Mouse (Mus musculus) myocyte (in vitro differentiated cells): ENCODE results near the gene Hilpda. TPM values are rescaled to one million over a fixed set of nuclear protein-coding genes. Genes with fewer than 3 reads are reported as not detected.

ENCODE experiments used
- H3K27me3 ChIP-seq: one replicate; pipeline ENCODE4 v1.6.1; 2011; ENCODE audit not compliant: control insufficient read depth, insufficient read depth, insufficient read length
- H3K36me3 ChIP-seq: one replicate; pipeline ENCODE4 v1.6.1; 2011; ENCODE audit not compliant: control insufficient read depth, insufficient read depth
- H3K4me2 ChIP-seq: one replicate; pipeline ENCODE4 v1.6.1; 2011; ENCODE audit warnings: low read depth, control low read depth
- H3K4me3 ChIP-seq: one replicate; pipeline ENCODE4 v1.5.1; 2011; ENCODE audit warnings: mild to moderate bottlenecking, control low read depth, moderate library complexity
- H3K79me2 ChIP-seq: one replicate; pipeline ENCODE4 v1.6.1; 2011; ENCODE audit not compliant: control insufficient read depth, insufficient read depth
- H3ac ChIP-seq: one replicate; pipeline ENCODE4 v1.6.1; 2011; ENCODE audit not compliant: control insufficient read depth, insufficient read length
- CEBPB ChIP-seq: IDR thresholded peaks from 2 replicates; pipeline ENCODE4 v1.6.1; 2011; ENCODE audit warnings: mild to moderate bottlenecking, moderate library complexity; ENCODE audit not compliant: poor library complexity, insufficient read depth, severe bottlenecking
- E2F4 ChIP-seq: IDR thresholded peaks from one replicate; pipeline ENCODE4 v1.6.1; 2011; ENCODE audit warnings: mild to moderate bottlenecking, control low read depth, moderate library complexity; ENCODE audit not compliant: insufficient read depth
- MAX ChIP-seq: IDR thresholded peaks from one replicate; pipeline ENCODE4 v1.6.1; 2011; ENCODE audit warnings: low read depth, mild to moderate bottlenecking, control low read depth
- MYOD1 ChIP-seq, 3 experiments: IDR thresholded peaks; one replicate each; pipeline ENCODE4 v1.6.1; 2011; ENCODE audit warnings: control low read depth in 2 of 3, low read depth in 2 of 3, mild to moderate bottlenecking in 2 of 3, moderate library complexity in 1 of 3; ENCODE audit not compliant: insufficient read length in 2 of 3, control insufficient read depth in 1 of 3
- MYOG ChIP-seq, 3 experiments: IDR thresholded peaks; one replicate each; pipeline ENCODE4 v1.6.1; 2011; ENCODE audit warnings: control low read depth in 2 of 3, low read depth in 2 of 3, mild to moderate bottlenecking in 2 of 3; ENCODE audit not compliant: insufficient read length in 2 of 3, control insufficient read depth in 1 of 3, insufficient read depth in 1 of 3
- POLR2A ChIP-seq: IDR thresholded peaks from one replicate; pipeline ENCODE4 v1.6.1; 2011; ENCODE audit warnings: low read depth, mild to moderate bottlenecking, control low read depth, moderate library complexity; ENCODE audit not compliant: insufficient read length
- POLR2AphosphoS2 ChIP-seq: IDR thresholded peaks from one replicate; pipeline ENCODE4 v1.6.1; 2011; ENCODE audit warnings: low read depth, control low read depth; ENCODE audit not compliant: insufficient read length
- REST ChIP-seq: IDR thresholded peaks from one replicate; pipeline ENCODE4 v1.6.1; 2011; ENCODE audit warnings: mild to moderate bottlenecking, control low read depth, moderate library complexity; ENCODE audit not compliant: insufficient read depth, insufficient read length
- SRF ChIP-seq: IDR thresholded peaks from one replicate; pipeline ENCODE4 v1.6.1; 2011; ENCODE audit warnings: low read depth; ENCODE audit not compliant: control insufficient read depth, insufficient read length
- TCF12 ChIP-seq: IDR thresholded peaks from one replicate; pipeline ENCODE4 v1.6.1; 2011; ENCODE audit warnings: mild to moderate bottlenecking, control low read depth; ENCODE audit not compliant: poor library complexity, insufficient read depth, severe bottlenecking
- TCF3 ChIP-seq: IDR thresholded peaks from one replicate; pipeline ENCODE4 v1.6.1; 2011; ENCODE audit warnings: low read depth, control low read depth; ENCODE audit not compliant: insufficient read length
- USF1 ChIP-seq: IDR thresholded peaks from one replicate; pipeline ENCODE4 v1.6.1; 2011; ENCODE audit warnings: low read depth, mild to moderate bottlenecking, control low read depth, moderate library complexity
- polyA plus RNA-seq: library from polyadenylated mRNA; unstranded; fragments of >200 nt; fragmentation: generic; extraction: Trizol; gene quantifications from one replicate; pipeline ENCODE4 v1.2.1, GENCODE M21; 2012; ENCODE audit warnings: missing spikeins

Hilpda gene
- polyA plus RNA-seq, 1 experiment = 15.5 TPM

DNA sequence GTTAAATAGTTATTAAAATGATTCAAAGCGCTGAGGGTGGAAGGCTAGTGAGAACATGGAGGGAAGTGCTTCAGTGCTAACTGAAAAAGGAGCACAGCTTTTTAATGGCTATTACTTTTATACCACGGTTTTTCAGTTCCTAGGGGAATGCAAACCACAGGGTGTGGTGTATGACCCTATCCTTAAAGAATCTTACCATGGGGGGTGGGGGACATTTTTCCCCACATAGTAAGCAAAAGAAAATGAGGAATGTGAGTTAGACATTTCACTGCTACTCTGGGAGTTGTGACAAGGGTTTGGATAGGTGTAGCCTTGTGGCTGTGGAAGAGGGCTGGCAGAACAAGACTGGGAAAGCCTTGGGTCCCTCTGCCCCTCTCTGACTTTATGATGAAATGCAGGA lies 45.0 kb downstream of the Hilpda start:
- no peaks in the 10 kb centered on the region for H3K27me3 ChIP-seq
- H3K4me3 ChIP-seq = no peak overlapping the region
- peak overlapping the region; percentile 74 for H3K4me2 ChIP-seq

GRCm38 (mm10) chr6:29317941-29318340 lies 45.7 kb downstream of the Hilpda start:
- no peaks in the 10 kb centered on the region for H3K36me3 ChIP-seq
- peak overlapping the region; percentile 3 for H3K4me3 ChIP-seq
- H3K4me2 ChIP-seq = peak overlapping the region; percentile 74
- H3K27me3 ChIP-seq = no peaks in the 10 kb centered on the region
- H3ac ChIP-seq = no peak overlapping the region
- no peaks in the 10 kb centered on the region for H3K79me2 ChIP-seq
- TF ChIP-seq TCF12 (no peak), TCF3 (no peak), E2F4 (no peak), POLR2A (no peak), CEBPB (no peak)

More for the DNA sequence above, 45.0 kb downstream of the Hilpda start:
- H3K36me3 ChIP-seq = no peaks in the 10 kb centered on the region
- H3ac ChIP-seq = no peak overlapping the region
- TF ChIP-seq REST (no peak), MYOG (IDR thresholded peaks at IDR 0.05; ENCODE audit: control insufficient read depth in 1 of 3, insufficient read depth in 1 of 3, insufficient read length in 2 of 3, low read depth in 2 of 3) (no peak), CEBPB (no peak), E2F4 (no peak), MAX (no peak), TCF3 (no peak), SRF (no peak)
- H3K79me2 ChIP-seq = no peaks in the 10 kb centered on the region

- TF ChIP-seq POLR2A = peak; percentile 23
- no peak for TF ChIP-seq MYOD1 (IDR thresholded peaks at IDR 0.05; ENCODE audit: control insufficient read depth in 1 of 3, insufficient read length in 2 of 3, low read depth in 2 of 3)
- no peak for TF ChIP-seq REST
- TF ChIP-seq MYOG (IDR thresholded peaks at IDR 0.05; ENCODE audit: control insufficient read depth in 1 of 3, insufficient read depth in 1 of 3, insufficient read length in 2 of 3, low read depth in 2 of 3) = peak in 1 of 3 experiments; percentile 23
- peak; percentile 34 for TF ChIP-seq POLR2AphosphoS2
- no peaks in the 10 kb centered on the region for H3K36me3 ChIP-seq
- H3ac ChIP-seq = no peak within 1 kb of the TSS
- peak within 1 kb of the TSS; percentile 3 for H3K4me3 ChIP-seq
- no peaks in the 10 kb centered on the region for H3K27me3 ChIP-seq
- H3K79me2 ChIP-seq = no peaks in the 10 kb centered on the region
- H3K4me2 ChIP-seq = peak within 1 kb of the TSS; percentile 74
Observed at GRCm38 (mm10) chr6:29318879-29319278, 46.6 kb downstream of the Hilpda start, which contains the start of gene Fam71f1. TSS of gene Fam71f1 (plus strand) at chr6:29319140.

DNA sequence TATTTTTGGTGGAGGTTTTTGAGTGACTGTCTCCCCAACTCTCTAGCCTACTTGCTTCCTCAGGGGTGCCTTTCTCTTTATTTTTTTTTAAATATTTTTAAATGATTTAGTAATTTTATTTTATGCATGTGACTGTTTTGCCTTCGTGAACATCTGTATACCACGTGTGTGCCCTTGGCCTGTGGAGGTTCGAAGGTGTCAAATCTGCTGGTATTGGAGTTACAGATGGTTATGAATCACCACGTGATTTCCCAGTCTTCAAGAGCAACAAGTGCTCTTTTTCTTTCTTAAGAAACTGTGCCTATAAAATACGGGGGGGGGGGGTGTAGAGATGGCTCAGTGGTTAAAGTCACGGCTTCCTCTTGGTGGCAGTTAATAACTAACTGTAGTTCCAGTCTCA lies 49.3 kb downstream of the Hilpda start:
- Histone ChIP-seq H3ac (no peak overlapping the region), H3K4me3 (no peak overlapping the region), H3K4me2 (no peak overlapping the region), H3K79me2 (no peaks in the 10 kb centered on the region), H3K27me3 (no peaks in the 10 kb centered on the region), H3K36me3 (no peaks in the 10 kb centered on the region)
- TF ChIP-seq E2F4 = no peak
- no peak for TF ChIP-seq MAX
- no peak for TF ChIP-seq TCF3
- TF ChIP-seq USF1 = no peak
- no peak for TF ChIP-seq TCF12
- no peak for TF ChIP-seq REST
- no peak for TF ChIP-seq MYOG (IDR thresholded peaks at IDR 0.05; ENCODE audit: control insufficient read depth in 1 of 3, insufficient read depth in 1 of 3, insufficient read length in 2 of 3, low read depth in 2 of 3)
- TF ChIP-seq CEBPB = no peak
- TF ChIP-seq POLR2AphosphoS2 = no peak
- no peak for TF ChIP-seq MYOD1 (IDR thresholded peaks at IDR 0.05; ENCODE audit: control insufficient read depth in 1 of 3, insufficient read length in 2 of 3, low read depth in 2 of 3)
- TF ChIP-seq POLR2A = no peak
- no peak for TF ChIP-seq SRF

- H3ac ChIP-seq = no peak overlapping the region
- no peak overlapping the region for H3K4me3 ChIP-seq
- no peaks in the 10 kb centered on the region for H3K27me3 ChIP-seq
- TF ChIP-seq MYOD1 (IDR thresholded peaks at IDR 0.05; ENCODE audit: control insufficient read depth in 1 of 3, insufficient read length in 2 of 3, low read depth in 2 of 3) (no peak), USF1 (no peak), SRF (no peak), MAX (no peak), TCF3 (no peak), E2F4 (no peak), POLR2A (no peak), REST (no peak), TCF12 (no peak), POLR2AphosphoS2 (no peak), MYOG (IDR thresholded peaks at IDR 0.05; ENCODE audit: control insufficient read depth in 1 of 3, insufficient read depth in 1 of 3, insufficient read length in 2 of 3, low read depth in 2 of 3) (no peak)
- H3K36me3 ChIP-seq = no peaks in the 10 kb centered on the region
- H3K4me2 ChIP-seq = no peak overlapping the region
- no peaks in the 10 kb centered on the region for H3K79me2 ChIP-seq
Observed at GRCm38 (mm10) chr6:29322147-29322546, 49.9 kb downstream of the Hilpda start.
